Mouse (Mus musculus) c-Kit-positive CD71-positive TER-119-positive erythroid progenitor cells, embryonic 14.5 days (primary cell): ENCODE data around the gene Papln.

Experiments
- DNase-seq: peaks from one replicate; pipeline ENCODE4 v3.0.0-alpha.2; 2013; ENCODE audit warnings: low spot score

Gene Papln

GRCm38 (mm10) chr12:83833979-83834378, 70.5 kb downstream of the Papln start:
- DNase-seq = no peak

GRCm38 (mm10) chr12:83841409-83842190, 78.2 kb downstream of the Papln start:
- DNase-seq = no peak
